Mouse (Mus musculus): ENCODE measurements around the gene Vmn1r101. TPM values are rescaled to one million over a fixed set of nuclear protein-coding genes. Genes with fewer than 3 reads are reported as not detected.

Gene Vmn1r101
- not detected in 2 replicates for polyA plus RNA-seq (2015; fragmentation: Nextera tagmentation; extraction: Ambion mirVana)

DNA sequence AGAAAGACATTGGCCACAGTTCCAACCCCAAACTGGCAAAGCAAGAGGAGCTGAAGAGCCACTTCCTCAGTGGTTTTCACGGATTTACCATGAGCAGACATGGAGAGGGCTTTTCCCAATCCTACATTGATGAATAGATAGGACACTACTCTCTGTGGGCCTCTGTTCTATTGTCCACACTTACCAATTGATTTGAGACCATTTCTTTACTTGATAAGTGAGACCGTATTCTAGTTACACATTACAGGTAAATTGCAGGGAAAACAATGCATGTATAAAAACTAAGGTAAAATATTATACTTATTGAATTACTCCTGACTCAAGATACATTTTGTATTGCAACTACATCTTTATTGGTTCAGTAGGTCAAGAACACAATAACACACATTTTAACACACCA lies at the start of gene Vmn1r101:
Gene Vmn1r101, minus strand, starts transcription at position 101 of the 400 bp plus-strand sequence.

DNA sequence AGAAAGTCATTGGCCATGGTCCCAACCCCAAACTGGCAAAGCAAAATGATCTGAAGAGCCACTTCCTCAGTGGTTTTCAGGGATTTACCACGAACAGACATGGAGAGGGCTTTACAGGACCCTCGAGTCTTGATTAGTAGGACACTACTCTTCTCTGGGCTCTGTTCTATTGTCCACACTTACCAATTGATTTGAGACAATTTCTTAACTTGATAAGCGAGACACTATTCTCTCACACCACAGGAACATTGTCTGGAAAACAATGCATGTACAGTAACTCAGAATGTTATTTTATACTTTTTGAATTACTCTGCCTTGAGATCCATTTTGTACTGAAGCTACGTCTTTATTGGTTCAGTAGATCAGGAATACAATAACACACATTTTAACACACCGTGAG lies 32.4 kb upstream of the Vmn1r101 start, which contains the start of gene Gm10670:
Gene Gm10670, minus strand, starts transcription at position 101 of the 400 bp plus-strand sequence.

DNA sequence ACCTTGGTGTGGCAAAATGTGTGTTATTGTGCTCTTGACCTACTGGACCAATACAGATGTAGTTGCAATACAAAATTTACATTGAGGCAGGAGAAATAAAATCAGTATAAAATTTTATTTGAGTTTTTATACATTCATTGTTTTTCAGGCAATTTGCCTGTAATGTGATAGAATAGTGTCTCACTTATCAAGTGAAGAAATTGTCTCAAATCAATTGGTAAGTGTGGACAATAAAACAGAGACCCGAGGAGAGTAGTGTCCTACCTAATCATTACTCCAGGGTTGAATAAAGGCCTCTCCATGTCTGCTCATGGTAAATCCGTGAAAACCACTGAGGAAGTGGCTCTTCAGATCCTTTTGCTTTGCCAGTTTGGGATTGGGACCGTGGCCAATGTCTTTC lies 24.8 kb downstream of the Vmn1r101 start, which contains the start of gene Vmn1r100:
Gene Vmn1r100, plus strand, starts transcription at position 301 of the 400 bp plus-strand sequence.

Other genes starting within 250 kb of the Vmn1r101 start
- not detected in 2 replicates for gene Vmn1r95, start 248.9 kb downstream of the Vmn1r101 start, polyA plus RNA-seq (2015; fragmentation: Nextera tagmentation; extraction: Ambion mirVana)
- not detected in 2 replicates for gene Gm6164, start 237.0 kb downstream of the Vmn1r101 start, polyA plus RNA-seq (2015; fragmentation: Nextera tagmentation; extraction: Ambion mirVana)
- not detected in 2 replicates for gene Gm4498, start 208.8 kb downstream of the Vmn1r101 start, polyA plus RNA-seq (2015; fragmentation: Nextera tagmentation; extraction: Ambion mirVana)
- gene Gm5890, start 179.8 kb downstream of the Vmn1r101 start, polyA plus RNA-seq (2015; fragmentation: Nextera tagmentation; extraction: Ambion mirVana) = not detected in 2 replicates
- not detected in 2 replicates for gene Gm4133, start 108.5 kb downstream of the Vmn1r101 start, polyA plus RNA-seq (2015; fragmentation: Nextera tagmentation; extraction: Ambion mirVana)
- not detected in 2 replicates for gene Gm5728, start 67.2 kb downstream of the Vmn1r101 start, polyA plus RNA-seq (2015; fragmentation: Nextera tagmentation; extraction: Ambion mirVana)
- gene Vmn1r100, start 24.7 kb downstream of the Vmn1r101 start, polyA plus RNA-seq (2015; fragmentation: Nextera tagmentation; extraction: Ambion mirVana) = not detected in 2 replicates
- gene Gm10670, start 32.3 kb upstream of the Vmn1r101 start, polyA plus RNA-seq (2015; fragmentation: Nextera tagmentation; extraction: Ambion mirVana) = not detected in 2 replicates
- not detected in 2 replicates for gene Vmn1r103, start 67.9 kb upstream of the Vmn1r101 start, polyA plus RNA-seq (2015; fragmentation: Nextera tagmentation; extraction: Ambion mirVana)
- gene Vmn1r104, start 91.2 kb upstream of the Vmn1r101 start, polyA plus RNA-seq (2015; fragmentation: Nextera tagmentation; extraction: Ambion mirVana) = not detected in 2 replicates
- not detected in 2 replicates for gene Gm5726, start 103.2 kb upstream of the Vmn1r101 start, polyA plus RNA-seq (2015; fragmentation: Nextera tagmentation; extraction: Ambion mirVana)
- not detected in 2 replicates for gene Gm4141, start 133.6 kb upstream of the Vmn1r101 start, polyA plus RNA-seq (2015; fragmentation: Nextera tagmentation; extraction: Ambion mirVana)
- not detected in 2 replicates for gene Gm4513, start 156.4 kb upstream of the Vmn1r101 start, polyA plus RNA-seq (2015; fragmentation: Nextera tagmentation; extraction: Ambion mirVana)
- gene Vmn1r107, start 226.3 kb upstream of the Vmn1r101 start, polyA plus RNA-seq (2015; fragmentation: Nextera tagmentation; extraction: Ambion mirVana) = not detected in 2 replicates

Data from neural tube, postnatal 0 days (tissue).